Mouse (Mus musculus) frontal cortex, postnatal 10 days (tissue): ENCODE data around the gene Pth1r.
A peak's percentile ranks its signal among the peaks of the same experiment; 100 is the strongest.

ENCODE experiments used
- DNase-seq, 2 experiments: peaks; one replicate each; pipeline ENCODE4 v3.0.0; 2022; ENCODE audit warnings: low spot score in 2 of 2, mixed read lengths in 1 of 2

Pth1r gene

DNA sequence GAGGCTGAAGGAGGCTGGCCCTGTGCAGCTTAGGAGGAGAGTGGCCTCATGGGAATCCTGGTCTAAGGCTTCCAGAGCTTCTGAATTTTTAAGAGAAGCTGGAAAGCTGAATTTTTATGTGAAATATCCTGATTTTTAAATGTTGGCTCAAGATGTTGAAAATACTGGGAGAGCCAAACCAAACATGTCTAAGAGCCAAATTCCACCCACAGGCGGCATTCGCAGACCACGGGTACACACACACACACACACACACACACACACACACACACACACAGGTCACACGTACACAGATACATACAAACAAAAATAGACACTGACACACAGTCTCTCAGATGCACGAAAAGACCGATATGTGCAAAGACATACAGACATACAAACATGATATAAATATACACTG is 28.9 kb downstream of the Pth1r start:
- DNase-seq, result no peak

DNA sequence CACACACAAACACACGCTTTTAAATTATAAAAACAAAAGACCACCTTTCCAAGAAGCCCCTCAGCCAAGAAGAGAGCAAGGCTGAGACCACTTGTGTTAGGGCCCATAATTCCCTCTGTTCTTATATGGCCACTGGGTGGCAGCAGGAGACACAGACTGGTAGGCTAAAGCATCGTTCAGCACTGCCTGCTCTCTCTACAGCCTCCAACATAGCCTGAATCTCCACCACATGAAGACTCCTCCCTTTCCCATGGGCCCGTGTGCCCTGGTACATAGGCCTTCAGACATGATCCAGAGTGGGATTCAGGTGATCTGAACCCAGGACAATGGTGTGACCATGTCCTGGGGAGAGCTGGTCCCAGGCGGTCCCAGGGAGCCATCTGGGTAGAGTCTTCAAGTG is 30.2 kb downstream of the Pth1r start:
- peak in 1 of 2 experiments; percentile 62 for DNase-seq

DNA sequence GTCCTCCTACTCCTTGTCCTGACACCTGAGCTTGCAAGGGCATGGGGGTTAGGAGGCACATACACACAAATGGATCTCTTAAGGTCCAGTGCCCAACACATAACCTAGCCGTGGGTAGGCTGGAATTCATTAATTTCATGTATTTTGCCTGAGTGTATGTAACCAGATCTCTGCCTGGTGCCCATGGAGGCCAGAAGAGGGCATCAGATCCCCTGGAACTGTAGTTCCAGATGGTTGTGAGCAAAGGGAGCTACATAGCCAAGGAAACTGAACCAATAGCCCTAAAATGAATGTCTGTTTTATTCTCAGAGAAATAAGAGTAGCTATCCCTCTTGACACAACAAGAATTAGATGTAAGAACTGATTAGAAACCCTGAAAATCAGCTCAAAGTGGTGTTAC is 31.5 kb downstream of the Pth1r start:
- DNase-seq, result no peak

DNA sequence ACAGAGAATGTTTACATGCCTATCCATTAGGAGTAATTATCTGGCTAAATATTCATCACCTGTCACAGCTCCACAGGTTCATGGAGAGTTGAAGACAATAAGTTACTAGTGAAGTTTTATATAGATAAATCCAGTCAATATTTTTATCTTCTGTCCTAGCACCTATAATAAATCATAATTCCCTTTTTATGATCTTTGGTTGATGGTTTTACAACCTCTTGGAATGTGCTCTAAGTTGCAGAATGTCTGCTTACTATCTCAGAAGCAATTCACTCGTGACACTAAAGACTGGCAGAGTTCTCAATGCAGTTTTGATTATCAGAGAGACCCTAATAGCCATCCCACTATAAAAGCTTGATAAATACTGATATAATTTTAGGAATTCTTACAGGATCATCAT is 33.6 kb downstream of the Pth1r start:
- no peak for DNase-seq

DNA sequence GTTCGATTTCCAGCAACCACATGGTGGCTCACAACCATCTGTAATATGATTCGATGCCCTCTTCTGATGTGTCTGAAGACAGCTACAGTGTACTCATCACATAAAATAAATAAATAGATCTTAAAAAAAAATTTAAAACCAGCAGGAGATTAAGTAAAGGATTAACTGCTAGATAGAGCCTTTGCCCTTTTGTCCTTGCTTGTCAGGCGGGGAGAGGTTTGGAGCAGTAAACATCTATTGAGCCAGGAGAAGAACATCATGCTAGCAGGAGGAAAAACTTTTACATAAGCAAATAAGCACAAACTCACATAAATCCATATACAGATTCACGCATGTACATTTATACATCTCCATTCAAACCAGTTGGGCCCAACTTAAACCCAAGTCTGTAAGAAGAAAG is 34.4 kb downstream of the Pth1r start:
- DNase-seq, result no peak

DNA sequence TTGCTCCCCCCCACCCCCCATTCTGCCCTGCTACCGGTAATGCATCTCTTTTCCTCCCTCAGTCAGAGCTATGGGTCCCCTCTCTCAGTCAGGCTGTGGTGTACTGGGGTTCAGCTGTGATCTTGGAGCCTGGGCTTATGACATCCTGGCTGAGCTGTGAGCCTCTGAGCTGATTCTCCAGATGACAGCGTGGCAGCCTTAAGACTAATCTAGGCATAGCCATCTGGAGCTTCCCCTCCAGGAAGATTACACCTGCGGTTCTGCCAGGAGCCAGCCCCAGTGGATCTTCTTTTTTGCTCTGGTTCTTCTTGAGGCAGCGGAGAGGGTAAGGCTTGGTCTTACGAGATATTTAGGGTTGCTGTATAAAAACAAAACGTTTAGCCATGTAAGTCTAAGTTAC is 34.9 kb downstream of the Pth1r start:
- DNase-seq, result no peak

DNA sequence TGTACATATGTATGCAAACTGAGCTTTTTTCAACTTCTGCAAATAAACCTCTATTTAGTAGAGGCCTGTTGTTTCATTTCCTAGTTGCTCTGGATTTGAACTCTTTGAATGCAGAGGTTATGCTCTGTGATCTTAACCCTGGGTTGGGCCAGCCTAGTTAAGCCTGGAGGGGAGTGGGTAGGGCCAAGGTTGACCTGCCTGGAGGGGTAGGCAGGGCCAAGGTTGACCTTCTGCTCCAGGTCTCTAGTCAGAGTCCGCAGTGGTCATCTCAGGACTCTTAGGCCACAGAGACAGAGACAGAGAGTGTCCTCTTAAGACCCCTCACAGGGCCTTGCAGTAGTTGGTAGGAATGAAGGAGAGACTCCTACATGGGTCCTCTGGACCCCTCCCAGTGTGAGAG is 35.4 kb downstream of the Pth1r start:
- no peak for DNase-seq

DNA sequence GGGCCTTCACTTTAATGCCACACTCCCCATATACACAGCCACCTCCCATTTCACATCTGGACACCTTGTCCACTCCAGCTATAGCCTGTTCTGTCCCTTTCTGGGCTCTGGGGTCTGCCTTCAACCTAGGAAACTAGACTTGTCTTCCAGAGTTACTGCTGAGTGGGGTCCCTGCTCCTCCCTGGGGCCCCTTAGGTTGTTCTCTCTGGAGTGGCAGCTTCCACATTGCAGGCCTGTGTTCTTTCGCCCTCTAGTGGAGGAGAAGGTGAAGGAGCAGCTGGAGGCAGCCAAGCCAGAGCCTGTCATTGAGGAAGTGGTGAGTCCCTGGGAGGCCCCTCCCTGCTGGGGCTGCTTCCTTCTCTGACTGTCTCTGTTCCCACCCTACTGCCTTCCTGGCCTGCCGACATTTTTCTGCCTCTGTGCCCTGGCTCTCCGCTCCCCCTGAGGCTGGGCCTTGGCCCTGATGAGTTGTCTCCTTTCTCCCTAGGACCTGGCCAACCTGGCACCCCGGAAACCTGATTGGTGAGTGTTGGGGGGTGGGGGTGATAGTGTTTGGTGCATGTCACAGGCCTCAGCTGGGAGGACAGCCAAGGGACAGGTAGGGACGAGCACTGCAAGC is 37.2 kb downstream of the Pth1r start:
- DNase-seq, result peak; percentile 75 to 79

DNA sequence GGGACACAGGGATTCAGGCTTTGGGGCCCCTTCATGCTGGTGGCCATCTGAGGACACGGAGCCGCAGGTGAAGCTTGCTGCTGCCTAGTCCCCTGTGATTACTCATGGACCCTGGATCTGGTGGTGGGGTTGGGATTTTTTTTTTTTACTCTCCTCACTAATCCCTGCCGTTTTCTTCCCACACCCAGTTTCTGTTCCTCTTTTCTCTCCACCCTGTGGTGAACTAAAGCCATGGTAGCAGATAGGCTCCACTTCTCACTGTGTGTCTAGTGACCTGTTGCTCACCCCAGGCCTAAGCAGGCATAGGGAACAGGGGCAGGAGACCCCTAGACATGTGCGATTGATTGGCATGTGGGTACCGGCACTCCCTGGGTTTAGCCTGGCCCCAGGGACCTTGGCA is 40.2 kb downstream of the Pth1r start:
- DNase-seq, result no peak

DNA sequence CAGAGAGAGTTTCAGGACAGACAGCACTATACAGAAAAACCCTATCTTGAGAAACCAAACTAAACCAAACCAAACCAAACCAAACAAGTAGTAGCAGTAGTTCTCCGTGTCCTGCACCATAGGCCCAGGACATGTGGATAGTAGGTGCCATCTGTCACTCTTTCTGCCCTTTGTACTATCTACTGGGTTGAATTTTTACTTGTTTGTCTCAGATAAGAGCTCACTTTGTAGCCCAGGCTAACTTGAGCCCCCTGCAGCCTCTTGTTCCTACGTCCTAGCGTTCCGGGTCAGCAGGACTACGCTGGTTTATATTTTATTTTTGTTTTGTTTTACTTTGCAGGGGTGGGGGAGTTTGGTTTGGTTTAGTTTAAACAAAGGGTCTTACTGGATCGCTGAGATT is 43.0 kb downstream of the Pth1r start:
- DNase-seq, result no peak

DNA sequence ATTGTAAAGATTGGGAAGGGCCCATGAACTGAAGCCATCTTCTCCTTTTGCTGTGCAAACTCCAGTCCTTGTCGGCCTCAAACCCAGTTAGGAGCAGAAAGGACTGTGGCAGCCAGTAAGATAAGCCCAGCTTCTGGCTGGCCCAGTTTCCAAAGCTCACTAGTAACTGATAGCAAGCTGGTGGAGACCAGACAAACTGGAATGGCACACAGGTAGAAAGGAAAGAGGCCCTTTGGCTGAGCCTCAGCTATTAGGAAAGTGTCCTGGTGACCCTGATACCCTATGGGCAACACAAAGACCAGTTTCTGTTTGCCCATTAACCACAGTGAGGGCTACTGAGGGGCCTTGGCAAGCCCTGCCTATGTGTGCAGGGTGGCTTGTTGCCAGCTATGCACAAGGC is 44.1 kb downstream of the Pth1r start:
- no peak for DNase-seq

DNA sequence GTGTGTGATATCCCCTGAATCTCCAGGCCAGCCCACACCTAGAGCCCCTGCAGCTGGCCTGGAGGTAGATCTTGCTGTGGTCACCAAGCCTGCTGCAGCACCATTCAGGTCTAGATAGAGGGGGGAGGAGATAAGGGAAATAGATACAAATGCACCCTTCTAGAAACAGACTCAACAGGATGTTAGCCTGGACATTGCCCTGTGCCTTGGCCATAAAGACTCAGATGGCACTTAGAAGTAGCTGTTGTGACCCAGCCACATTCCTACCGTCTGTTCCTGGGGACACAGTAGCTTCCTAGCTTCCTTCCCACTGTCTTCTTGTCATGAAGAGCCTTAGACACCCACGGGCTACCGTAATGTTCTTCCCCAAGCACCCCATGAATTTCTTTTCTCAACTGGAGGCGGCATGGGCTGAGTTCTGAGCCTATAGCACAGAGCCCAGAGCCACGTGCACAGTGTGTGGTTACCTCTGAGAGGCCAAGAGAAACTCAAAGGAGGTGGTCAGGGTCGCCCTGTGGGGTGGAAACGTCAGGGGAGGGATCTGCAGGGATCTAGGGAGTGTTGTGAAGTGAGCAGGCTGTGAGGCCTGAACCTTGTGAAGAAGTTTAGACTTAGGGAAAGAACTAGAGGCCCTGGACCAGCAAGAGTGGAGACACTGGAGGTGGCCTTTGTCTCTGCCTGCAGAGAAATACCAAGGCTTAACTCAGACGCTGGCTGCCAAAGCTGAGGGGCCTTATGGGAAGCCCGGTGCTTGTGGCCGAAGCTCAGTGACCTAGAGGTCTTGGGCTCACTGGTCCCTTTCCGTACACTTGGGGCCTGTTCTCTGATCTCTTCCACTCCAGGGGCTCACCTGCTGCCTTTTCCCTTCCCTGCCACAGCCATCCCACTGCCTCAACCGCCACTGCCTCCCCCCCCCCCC is 45.6 kb downstream of the Pth1r start:
- no peak for DNase-seq

DNA sequence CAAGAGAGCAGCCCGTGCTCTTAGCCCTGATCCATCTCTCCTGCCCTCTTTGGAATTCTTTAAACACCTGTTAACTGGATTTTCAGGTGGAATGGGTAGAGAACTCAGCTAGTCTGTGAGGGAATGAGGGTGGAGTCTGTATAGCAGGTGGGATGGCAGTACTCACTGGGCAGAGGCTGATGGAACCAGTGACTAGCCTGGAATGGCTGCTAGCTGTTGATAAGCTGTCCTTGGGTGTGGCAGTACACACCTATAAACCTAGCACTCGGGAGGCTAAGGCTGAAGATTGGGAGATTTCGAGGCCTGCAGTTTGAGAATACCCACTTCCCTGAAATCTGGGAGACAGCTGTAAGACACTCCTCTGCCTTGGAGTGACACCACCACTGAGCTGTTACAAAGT is 47.4 kb downstream of the Pth1r start:
- DNase-seq, result no peak

DNA sequence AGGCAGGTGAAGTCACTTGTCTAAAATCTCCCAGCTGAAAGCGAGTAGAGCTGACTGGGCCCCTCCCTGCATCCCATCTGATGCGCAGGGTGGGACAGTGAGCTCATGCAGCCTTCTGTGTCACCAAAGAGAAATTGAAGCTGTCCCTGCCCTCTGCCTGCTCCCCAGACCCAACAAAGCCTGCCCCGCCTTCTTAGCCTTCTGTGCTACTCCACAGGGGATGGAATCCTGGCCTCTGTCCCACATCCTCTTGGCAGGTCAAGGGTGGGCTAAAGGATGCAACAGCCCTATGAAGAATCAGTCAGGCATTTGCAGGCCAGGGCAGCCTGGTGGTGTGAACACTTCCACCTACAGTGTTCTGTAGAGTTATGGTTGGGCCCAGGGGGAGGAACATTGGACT is 49.5 kb downstream of the Pth1r start:
- no peak for DNase-seq

DNA sequence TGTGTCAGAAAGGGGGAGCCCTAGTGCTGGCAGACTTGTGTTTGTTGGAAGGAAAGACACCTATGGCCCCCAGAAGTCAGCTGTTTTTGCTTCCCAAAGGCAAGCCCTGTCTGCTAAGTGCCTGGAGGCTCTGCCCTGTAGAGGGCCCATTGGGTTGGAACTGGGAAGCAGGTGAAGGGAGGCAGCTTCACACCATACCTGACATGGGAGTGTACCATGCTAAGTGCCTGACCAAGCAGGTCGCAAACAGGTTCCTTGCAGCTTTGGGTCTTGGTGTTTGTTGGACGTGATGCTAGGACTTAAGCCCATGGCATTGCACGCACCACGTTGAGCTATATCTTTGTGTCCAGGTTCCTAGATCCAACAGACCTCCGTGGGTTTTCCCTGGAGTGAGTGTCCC is 50.5 kb downstream of the Pth1r start:
- no peak for DNase-seq

DNA sequence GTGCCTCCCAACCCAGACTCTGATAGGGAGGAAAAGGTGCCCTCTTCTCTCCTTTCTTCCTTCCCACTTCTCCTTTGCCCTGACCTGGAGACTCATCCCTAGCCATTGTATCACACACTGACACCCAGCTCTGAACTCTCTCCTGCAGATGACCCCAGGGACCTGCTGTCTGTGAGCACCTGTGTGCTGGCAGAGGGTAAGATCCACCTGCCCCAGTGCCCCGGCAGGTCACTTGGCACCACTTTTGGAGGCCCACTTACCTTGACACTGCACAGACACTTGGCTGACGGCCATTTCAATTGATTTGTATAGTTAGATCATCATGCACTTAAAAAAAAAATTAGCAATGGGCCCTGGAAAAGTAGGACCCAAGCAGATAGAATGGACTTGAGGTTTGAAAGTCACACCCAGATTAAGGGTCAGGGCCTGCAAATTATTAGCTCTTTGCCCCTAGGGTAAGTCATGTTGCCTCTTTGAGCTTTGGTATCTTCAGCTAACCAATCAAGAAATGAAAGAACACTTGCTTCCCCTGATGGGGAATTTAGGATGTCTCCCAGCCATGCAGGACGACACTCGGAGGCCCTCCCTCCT is 51.7 kb downstream of the Pth1r start:
- no peak for DNase-seq

DNA sequence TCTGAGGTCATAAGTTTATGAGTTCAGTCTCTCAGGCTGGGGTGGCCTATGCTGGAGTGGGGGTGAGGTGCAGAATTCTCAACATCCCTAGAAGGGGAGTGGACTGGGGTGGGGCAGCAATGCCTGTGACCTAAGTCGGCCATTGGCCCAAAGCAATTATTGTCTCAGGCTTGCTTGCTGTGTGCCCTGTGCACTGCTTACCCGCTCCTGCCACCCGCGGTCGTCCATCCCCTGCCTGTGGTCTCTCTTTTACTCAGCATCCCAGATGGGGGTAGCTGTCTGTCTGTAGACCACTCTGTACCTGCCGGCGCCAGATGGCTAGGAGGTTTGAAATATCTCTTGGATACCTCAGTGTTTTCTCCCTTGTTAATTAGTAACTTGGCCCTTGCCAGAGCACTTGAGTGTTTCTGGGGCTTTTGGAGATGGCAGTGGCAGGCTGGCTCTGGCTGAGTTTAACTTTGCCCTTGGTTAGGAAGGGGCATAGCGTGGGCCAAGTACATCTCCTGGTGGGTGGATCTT is 57.6 kb downstream of the Pth1r start:
- no peak for DNase-seq

DNA sequence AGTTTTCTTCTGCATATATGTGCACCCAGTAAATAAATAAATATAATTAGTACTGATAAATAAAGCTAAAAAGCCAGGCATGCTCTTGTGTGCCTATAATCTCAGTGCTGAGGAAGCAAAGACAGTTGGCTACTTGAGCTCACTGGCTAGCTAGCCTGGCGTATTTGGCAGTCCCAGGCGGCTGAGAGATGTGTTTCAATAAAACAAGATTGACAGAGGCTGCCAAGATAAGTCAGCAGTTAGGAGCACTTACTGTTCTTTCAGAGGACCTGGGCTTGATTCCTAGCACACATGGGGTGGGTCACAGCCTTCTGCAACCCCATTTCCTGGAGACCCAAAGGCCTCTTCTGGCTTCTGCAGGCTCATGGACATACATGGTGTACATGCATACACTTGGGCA is 59.1 kb downstream of the Pth1r start:
- DNase-seq, result no peak

DNA sequence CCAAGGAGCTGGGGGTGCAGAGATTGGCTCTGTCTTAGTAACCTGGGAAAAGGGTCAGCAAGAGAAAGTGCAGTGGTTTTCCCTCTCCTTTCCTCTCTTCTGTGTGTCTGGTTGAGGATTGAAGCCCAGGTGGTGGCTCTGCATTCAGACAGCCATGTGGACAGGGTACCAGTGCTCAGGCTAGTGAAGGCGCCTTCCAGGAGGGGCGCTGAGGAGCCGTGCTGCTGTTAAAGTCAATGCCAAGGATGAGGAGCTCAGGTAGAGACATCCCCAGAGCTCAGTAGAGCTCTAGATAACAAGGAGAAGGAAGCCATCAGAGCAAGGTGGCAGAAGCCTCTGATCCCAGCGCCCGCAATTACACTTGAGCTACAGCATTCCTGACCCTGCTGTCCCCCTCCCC is 59.9 kb downstream of the Pth1r start:
- DNase-seq, result no peak

DNA sequence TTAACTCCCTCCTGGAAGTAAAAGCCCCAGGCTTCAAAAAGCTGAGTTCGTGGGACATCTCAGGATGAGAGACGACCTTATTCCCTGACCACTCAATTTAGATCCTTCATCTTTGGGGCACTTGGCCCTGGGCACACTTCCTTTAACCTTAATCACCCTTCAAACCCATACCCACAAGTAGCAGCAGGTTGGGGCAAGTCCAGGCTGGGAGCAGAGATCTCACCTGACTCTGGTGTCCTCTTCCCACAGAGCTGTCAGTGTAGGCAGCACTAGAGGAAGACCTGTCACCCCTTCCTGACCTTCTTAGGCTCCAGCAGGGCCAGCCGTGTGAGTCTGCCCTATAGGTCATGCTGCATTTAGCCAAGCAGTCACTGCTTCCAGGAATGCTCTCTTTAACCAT is 60.5 kb downstream of the Pth1r start:
- DNase-seq, result no peak

DNA sequence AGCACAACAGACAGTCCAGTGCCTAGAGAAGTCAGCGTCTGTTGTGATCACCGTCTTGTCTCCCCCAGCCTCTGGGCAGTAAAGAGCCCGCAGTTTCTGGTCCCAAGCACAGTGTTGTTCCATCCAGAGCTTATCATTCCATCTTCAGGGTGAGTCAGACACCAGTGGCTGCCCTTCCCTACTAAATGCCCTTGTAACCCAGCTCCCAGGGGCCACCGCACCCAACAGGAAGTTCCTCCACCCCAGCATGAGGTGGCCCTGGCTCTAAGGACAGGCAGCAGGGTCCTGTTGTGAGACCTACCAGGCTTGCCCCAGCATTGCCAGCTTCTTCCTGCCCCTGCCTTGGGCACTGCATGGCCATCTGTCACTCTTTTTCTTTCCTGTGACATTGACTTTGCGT is 61.4 kb downstream of the Pth1r start:
- no peak for DNase-seq

DNA sequence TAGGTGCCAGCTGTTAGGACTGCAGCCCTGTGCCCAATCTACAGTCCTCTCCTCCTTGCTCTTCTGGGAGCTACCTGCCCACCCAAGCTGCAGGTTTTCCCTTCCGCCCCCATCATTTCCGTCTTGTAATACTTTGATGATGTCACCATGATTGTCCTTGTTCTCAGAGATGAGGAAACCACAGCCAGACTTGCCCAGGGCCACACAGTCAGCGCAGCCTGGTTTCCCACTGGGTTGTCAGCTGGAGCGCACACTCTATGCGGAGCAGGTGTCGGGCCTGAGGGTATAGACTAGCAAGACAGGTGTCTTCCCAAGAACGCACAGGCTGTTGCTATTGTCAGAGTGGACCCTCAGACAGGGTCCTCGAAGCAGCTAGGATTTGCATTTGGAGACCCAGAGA is 61.8 kb downstream of the Pth1r start:
- no peak for DNase-seq
